Mouse (Mus musculus): ENCODE measurements around the gene Napsa. TPM values are rescaled to one million over a fixed set of nuclear protein-coding genes. Genes with fewer than 3 reads are reported as not detected.

The Napsa gene
- total RNA-seq, 1 experiment from 2014 or later, result 0.88 TPM

- DNase-seq, result no peak
Observed at GRCm38 (mm10) chr7:44596996-44597538, 24.9 kb downstream of the Napsa start.

- no peak for DNase-seq
Observed at GRCm38 (mm10) chr7:44597666-44598065, 25.5 kb downstream of the Napsa start.

DNA sequence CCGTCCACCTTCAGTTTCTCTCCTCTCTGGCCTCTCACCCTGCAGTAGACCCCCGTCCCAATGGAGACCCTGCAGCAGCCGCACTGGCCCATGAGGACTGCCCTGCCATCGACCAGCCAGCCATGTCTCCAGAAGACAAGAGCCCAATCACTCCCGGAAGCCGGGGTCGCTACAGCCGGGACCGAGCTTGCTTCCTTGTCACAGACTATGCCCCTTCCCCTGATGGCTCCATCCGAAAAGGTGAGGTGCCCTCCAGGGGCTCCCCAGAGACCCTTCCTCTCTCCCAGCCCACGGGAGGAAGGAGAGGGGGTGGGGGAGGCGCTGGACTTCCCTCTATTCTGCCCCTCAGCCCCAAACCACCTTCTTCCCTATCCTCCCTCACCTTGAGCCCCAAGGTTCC is 26.2 kb downstream of the Napsa start:
- no peak for DNase-seq

DNA sequence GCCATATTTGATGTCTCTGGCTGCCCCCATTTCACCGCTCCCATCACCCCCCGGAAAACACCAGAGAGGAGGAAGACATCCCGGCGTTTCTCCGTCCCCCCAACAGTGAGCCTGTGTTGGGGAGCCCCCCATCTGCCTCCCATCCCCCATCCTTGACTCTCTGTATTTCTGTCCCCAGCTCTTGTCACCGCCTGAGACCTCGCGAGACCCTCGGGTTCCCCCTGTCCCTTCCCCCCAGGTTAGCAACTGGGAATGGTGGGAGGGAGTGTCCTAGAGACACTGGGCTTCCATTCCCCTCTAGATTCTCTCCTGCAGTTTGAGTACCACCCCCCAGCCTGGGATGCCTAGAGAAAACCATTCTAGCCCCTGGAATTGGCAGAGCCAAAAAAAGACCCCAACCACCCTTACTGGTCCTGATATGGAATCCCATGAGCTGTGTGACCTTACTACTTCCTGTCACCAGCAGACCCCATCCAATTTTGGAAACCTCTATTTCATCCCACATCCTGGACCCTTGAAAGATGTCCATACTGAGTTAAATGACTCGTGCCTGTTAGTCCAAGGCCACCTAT is 28.6 kb downstream of the Napsa start:
- DNase-seq, result no peak

- DNase-seq, result no peak
Observed at GRCm38 (mm10) chr7:44601646-44602045, 29.5 kb downstream of the Napsa start.

GRCm38 (mm10) chr7:44602443-44602842 is 30.3 kb downstream of the Napsa start:
- no peak for DNase-seq

DNA sequence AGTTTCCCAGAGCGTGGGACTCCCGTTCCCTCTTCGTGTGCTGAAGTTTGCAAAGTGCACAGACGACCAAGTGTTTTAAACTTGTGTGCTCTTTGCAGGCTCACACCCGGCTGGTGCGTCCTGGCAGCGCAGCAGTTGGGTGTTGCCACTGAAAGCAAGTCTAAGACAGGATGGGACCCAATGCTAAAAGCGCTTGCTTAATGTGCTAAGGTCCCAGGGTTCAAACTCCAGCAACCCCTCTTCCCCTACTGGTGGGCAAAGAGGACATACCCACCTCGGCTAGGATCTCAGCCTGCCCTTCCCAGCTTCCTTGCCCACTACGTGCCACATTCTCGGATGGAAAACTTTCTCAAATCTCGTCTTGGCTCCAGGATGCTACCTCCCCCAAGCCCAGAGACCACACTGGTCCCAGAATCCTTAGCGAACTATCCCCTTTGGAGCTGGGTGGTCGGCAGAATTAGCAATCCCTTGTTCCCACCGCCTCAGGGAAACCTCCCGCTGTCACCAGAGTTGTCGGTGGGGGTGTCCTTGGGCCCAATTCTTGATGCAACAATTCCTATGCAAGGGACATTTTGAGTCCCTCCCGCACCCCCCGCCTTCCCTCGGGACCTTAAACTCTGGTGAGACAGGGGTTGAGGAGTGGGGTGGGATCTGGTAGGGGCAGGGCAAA is 31.1 kb downstream of the Napsa start:
- no peak for DNase-seq

GRCm38 (mm10) chr7:44604139-44604606 is 32.0 kb downstream of the Napsa start:
- peak; percentile 43 for DNase-seq

DNA sequence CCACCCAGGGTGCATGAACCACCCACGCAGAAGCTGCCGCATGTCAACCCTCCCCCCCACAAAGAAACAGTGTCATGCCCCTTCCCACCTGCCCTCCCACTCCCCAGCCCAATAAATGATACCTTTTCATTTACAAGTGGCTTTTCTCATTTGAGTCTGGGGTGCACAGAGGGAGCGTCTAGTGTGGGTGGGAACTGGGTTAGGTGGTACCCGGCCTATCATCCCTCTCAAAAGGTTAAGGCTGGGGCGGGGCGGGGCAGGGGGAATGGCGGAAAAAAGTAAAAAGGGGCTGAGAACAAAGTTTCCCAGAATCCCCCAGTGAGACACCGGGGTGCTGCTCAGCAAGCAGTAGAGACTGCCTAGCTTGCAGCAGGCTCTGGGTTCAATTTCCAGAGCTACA is 32.4 kb downstream of the Napsa start:
- DNase-seq, result no peak

GRCm38 (mm10) chr7:44605436-44605835 is 33.3 kb downstream of the Napsa start:
- DNase-seq, result no peak

DNA sequence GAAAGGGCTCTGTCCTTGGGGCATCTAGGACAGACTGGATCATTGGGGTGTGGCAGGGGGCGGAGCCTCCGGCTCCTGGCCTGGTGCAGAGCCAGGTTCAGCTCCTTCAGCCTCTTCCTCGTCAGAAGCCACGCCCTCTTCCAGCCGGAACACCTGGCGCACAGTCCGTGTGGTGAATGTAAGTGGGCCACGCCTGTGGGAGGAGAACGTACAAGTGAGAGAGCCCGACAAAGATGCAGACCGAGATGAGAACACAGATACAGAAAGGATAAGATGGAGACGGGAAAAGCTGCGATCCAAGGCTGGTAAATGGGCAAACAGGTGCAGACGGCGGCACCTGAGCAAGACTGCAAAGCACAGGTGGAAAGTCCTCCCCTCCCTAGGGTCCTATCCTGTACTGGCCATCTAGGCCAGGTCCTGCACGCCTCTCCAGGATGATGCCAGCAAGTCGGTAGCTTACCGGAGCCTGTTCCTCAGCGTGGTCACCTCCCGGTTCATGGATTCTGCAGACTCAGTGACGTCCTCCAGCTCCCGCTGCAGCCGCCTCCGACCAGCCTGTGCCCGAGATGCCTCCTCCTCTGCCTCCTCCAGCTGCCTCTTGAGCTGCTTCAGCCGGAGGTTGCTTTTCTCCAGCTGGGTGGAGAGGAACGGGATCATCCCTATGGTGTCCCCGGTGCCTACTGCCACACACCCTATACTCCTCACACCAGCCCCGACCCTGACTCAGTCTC is 34.2 kb downstream of the Napsa start:
- DNase-seq, result no peak

GRCm38 (mm10) chr7:44612192-44612591 is 40.0 kb downstream of the Napsa start:
- DNase-seq, result no peak

DNA sequence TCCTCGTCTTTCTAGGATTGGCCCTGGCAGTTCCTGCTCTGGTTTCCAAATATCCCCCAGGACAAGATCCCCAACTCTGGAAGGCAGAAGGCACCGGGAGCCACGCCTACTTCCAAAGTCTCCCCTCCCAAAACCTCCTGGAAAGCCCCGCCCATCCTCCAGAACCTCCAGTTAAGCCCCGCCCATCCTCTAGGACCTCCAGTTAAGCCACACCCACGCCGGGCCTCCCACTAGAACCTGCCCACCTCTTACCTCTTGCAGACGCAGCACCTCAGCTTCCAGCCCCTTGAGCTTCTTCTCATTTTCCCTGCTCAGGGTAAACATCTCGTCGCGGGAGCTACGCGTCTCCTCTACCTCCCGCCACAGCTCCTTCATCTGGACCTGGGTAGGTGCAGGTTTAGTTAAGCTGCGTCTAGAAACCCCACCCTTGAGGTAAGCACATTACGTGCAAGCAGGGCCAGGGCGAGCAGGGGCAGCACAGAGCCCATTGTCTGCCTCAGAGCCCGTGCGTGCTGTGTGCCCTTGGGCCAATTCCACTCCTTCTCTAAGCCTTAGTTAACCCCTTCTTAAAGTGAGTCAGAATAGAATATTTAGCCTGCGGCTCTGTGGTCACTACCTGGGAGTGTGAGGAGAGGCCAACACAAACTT is 42.0 kb downstream of the Napsa start:
- DNase-seq, result no peak

- no peak for DNase-seq
Observed at GRCm38 (mm10) chr7:44615309-44615708, 43.1 kb downstream of the Napsa start.

DNA sequence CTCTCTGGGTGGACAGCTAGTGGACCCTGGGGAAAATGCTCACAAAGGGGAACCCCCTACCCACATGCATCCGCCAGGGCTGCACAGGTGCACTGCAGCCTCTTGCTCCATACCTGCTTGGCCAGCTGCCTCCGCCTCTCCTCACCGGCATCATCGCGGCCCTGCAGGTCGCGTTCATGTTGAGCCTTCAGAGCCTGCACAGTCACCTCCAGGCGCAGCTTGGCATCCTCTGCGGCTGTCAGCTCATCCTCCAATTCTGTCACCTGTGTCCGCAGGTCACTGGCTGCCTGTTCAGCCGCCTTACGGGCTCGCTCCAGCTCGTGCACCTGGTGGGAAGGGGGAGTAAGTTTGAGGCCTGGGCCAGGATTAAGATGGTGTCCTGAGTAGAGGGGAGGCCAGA is 43.8 kb downstream of the Napsa start:
- DNase-seq, result no peak

GRCm38 (mm10) chr7:44617059-44617458 is 44.9 kb downstream of the Napsa start:
- no peak for DNase-seq

DNA sequence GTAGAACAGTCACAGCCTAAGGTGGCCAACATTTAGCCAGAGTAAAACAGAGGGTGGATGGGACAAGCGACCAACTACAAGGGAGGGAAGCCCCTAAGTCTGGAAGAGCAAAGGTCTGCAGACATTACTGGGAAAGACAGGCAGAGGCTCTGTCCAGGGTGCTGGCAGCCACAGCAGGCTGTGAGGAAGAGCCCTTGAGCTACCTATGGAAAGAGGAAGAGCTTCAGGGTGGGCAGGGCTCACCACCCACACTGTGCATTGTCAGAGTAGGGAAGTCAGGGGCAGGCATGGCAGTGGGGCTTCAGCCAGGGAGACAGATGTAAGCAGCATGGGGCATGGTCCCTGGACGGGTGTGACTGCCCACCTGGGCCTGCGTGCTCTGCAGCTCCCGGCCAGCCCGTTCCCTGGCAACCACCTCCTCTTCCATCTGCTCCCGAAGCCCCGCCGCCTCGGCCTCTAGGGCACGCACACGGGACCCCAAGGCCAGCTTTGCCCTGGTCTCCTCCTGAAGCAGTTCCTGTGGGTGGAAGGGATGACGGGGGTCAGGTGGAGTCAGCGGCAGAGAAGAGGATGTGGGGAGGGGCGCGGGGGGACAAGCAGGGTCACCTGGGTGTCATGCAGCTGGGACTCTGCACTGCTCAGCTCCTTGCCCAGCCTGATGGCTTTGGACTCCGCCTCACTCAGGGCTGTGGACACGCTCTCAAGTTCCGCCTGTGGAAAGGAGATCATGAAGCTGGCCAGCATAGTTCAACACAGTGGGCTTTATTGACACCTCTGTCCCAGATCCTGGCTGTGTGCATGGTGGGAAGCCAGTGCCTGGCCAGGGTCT is 51.7 kb downstream of the Napsa start:
- no peak for DNase-seq

GRCm38 (mm10) chr7:44624543-44624826 is 52.3 kb downstream of the Napsa start:
- no peak for DNase-seq

GRCm38 (mm10) chr7:44624828-44625227 is 52.6 kb downstream of the Napsa start:
- DNase-seq, result no peak

DNA sequence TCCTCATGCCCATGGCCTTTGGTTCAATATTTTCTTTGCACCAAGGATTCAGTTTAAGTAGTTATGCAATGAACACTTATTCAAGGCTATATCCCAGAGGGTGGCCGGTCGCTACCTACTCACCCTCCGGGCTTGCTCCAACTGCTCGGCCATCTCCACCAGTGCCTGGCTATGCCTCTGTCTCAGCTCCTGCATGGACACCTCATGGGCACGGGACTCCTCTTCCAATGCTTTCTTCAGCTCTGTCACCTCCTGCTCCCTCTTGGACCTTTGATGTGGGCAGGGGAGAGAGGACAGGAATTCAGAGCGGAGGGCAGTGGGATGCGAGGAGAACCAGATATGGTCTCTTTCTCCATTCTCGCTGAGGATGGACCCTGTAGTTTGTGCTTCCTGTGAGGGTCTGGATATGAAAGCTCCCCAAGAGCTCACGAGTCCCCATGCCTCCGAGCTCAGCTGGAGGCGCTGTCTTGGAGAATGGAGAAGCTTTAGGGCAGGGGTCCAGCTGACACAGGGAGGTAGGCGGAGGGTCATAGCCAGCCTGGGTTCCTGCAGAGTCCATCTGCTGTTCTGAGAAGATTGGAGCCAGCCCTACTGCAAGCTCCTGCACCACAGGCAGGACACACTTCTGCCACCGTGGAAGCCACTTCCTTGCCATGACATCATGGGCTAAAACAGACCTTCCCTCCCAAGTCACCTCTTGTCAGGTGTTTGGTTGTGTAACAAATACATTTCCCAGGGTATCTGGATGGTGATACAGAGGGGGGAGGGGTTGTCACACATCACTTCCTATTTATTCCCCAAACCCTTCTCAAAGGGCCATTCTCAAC is 53.3 kb downstream of the Napsa start:
- no peak for DNase-seq

DNA sequence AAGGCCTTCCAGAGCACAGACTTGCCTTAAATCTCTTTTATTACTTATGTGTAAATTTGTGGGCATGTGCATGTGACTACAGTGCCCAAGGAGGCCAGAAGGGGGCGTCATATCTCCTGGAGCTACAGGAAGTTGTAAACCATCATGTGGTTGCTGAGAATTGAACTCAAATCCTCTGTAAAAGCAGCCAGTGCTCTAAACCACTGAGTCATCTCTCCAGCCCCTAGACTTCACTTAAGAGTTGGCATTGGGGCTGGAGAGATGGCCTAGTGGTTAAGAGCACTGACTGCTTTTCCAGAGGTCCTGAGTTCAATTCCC is 53.8 kb downstream of the Napsa start:
- no peak for DNase-seq
